Mouse (Mus musculus): ENCODE results near the gene Adal.
A peak's percentile ranks its signal among the peaks of the same experiment; 100 is the strongest.
"Not testable (repeated sequence)": the region's sequence is repeated elsewhere in the genome, so short reads cannot be mapped to it uniquely, and the experiment has no call there.

The Adal gene

GRCm38 (mm10) chr2:121140018-121140882 is at the start of gene Adal, which contains the start of gene Lcmt2:
Gene Adal (plus strand): TSS chr2:121140428.
Gene Lcmt2 (minus strand): TSS chr2:121140653.
- DNase-seq: peak; percentile 88 to 98

GRCm38 (mm10) chr2:121102051-121102450 is 38.2 kb upstream of the Adal start:
- DNase-seq: peak; percentile 83 to 86

- no peak for DNase-seq
Measured at GRCm38 (mm10) chr2:121105940-121106339, 34.3 kb upstream of the Adal start.

- DNase-seq: no peak
Measured at GRCm38 (mm10) chr2:121109695-121110094, 30.5 kb upstream of the Adal start, which contains the start of gene Tgm7. Gene Tgm7 (minus strand): TSS chr2:121109795.

GRCm38 (mm10) chr2:121115418-121115817 is 24.8 kb upstream of the Adal start:
- no peak for DNase-seq

GRCm38 (mm10) chr2:121119260-121119659 is 21.0 kb upstream of the Adal start:
- no peak for DNase-seq

- not testable (repeated sequence) for DNase-seq
Measured at GRCm38 (mm10) chr2:121126302-121126701, 13.9 kb upstream of the Adal start.

- DNase-seq: no peak
Measured at GRCm38 (mm10) chr2:121127536-121127935, 12.7 kb upstream of the Adal start.

GRCm38 (mm10) chr2:121128865-121129620 is 11.2 kb upstream of the Adal start:
- no peak for DNase-seq

GRCm38 (mm10) chr2:121132822-121133221 is 7.4 kb upstream of the Adal start:
- no peak for DNase-seq

- no peak for DNase-seq
Measured at GRCm38 (mm10) chr2:121137371-121137770, 2.9 kb upstream of the Adal start.

- peak; percentile 51 to 63 for DNase-seq
Measured at GRCm38 (mm10) chr2:121139266-121140017, 786 bp upstream of the Adal start.

- peak in 1 of 2 experiments; percentile 16 for DNase-seq
Measured at GRCm38 (mm10) chr2:121141216-121142035, 1.2 kb downstream of the Adal start.

- no peak for DNase-seq
Measured at GRCm38 (mm10) chr2:121142415-121142814, 2.2 kb downstream of the Adal start.

GRCm38 (mm10) chr2:121149679-121150078 is 9.5 kb downstream of the Adal start:
- no peak for DNase-seq

- DNase-seq: no peak
Measured at GRCm38 (mm10) chr2:121153100-121153499, 12.9 kb downstream of the Adal start.

- no peak for DNase-seq
Measured at GRCm38 (mm10) chr2:121169173-121169572, 28.9 kb downstream of the Adal start.

- peak; percentile 28 to 40 for DNase-seq
Measured at GRCm38 (mm10) chr2:121169902-121170301, 29.7 kb downstream of the Adal start.

- no peak for DNase-seq
Measured at GRCm38 (mm10) chr2:121170481-121170971, 30.3 kb downstream of the Adal start, which contains the start of gene Tubgcp4. Gene Tubgcp4 (plus strand): TSS chr2:121170654.

GRCm38 (mm10) chr2:121170980-121171742 is 30.9 kb downstream of the Adal start, which contains the start of gene Zscan29:
Gene Zscan29 (minus strand): TSS chr2:121171125.
- DNase-seq: peak; percentile 88 to 92
